Mouse (Mus musculus) c-Kit-positive CD71-positive TER-119-negative erythroid progenitor cells, embryonic 14.5 days (primary cell): ENCODE measurements around the gene Slc1a5.

Source experiments
- DNase-seq: peaks from one replicate; pipeline ENCODE4 v3.0.0-alpha.2; 2013; ENCODE audit warnings: low read depth

Gene Slc1a5

DNA sequence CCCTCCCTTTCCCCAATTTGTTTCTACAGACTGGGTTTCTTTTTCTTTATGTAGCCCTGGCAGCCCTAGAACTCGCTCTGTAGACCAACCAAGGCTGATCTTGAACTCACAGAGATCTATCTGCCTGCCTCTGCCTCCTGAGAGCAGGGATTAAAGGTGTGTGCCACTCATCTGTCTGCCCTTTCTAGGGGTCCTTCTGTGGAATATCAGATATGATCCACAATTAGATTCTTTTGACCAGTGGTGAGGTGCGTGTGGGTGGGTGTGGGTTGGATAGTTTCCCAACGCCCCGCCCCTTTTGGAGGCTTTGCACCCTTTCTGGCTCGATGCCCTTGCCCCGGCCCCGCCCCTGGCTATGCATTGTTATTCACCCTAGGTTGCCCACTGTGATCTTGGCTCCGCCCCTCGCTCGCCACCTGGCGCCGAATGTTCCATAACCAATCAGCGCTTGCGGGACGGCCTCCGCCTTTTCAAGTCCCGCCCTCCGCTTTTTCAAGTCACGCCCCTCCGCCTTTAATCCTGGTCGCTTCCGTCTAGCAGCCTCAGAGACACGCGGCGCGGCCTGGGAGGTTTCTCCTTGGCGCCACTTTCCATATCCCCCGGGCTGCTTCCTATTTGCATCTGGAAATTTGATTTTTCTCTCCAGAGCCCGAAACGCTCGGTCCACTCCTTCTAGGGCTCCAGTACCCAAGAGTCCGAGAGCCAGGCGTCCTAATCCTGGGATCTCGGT lies at the start of gene Slc1a5:
Gene Slc1a5 (plus strand): TSS at position 516 of the 730 bp plus-strand sequence.
- peak; percentile 96 for DNase-seq

DNA sequence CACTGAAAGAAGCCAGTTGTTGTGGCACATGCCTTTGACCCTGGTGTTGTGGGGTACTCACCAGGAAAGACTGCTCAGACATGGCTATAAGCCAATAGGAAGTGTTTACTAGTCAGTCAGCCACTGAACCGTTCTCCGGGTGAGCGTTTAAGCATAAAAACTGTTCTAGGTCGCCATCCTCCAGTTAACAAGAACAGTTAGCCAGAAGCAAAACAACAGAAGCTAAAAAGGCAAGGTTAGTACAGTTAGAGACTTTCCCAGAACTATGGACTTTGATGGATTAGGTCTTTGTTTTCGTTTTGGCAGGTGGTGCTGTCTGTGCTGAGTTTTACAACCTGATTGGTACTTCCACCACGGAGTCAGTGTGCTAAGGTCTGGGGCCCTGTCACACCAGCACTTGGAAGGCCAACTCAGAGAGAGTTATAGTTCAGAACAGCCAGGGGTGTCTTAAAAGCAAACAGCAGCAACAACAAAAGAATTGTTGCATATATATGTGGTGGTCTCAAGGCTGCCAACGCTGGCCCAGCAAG lies 49.2 kb upstream of the Slc1a5 start:
- DNase-seq: no peak

DNA sequence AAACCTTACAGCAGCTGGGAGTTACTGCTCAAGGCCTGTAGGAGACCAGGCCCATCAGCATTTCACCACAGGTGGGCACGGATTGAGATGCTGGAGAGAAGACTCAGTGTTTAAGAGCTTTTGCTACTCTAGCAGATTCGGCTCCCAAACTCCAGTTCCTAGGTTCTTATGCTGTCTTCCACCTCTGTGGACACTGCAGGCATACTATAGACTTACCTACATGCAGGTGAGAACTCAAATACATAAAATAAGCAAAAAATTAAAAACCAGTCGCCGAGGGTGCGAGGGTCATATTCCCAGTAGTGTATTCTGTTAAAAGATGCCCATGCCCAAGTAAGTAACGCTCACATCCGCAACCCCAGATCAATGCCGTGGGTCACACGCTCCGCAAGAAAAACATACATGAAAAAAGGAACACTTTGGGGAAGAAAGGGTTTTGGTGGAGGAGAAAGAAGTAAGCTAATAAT lies 43.5 kb upstream of the Slc1a5 start:
- DNase-seq: no peak

DNA sequence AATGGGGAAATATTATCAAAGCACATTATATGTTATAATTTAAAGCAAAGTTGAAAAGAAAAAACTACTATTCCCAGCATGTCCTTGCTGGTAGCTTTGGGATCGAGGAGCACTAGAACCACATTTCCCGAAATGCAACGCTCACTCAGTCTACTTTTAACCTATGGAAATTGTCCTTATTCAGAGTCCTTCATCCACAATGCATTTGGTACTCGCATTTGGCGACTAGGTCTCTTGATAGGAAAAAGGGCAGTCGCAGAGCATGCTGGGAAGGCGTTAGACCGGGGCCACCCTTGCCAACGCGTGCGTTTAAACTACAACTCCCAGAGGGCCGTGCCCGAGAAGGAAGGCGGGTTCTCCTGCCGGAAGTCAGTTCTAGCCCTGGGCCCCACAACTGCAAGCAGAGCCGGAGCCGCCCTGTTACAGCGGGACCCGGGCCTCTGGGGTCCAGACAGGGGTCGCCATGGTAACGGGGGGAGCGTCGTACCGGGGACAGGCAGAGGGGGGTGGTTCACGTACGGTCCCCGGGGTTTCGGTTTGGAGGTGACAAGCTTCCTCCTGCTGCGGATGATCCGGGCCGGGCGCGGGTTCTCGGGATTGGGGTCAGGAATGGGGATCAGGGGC lies 43.0 kb upstream of the Slc1a5 start, which contains the start of gene Ap2s1:
Gene Ap2s1 (plus strand): TSS at position 338 of the 624 bp plus-strand sequence.
- peak; percentile 99 for DNase-seq

DNA sequence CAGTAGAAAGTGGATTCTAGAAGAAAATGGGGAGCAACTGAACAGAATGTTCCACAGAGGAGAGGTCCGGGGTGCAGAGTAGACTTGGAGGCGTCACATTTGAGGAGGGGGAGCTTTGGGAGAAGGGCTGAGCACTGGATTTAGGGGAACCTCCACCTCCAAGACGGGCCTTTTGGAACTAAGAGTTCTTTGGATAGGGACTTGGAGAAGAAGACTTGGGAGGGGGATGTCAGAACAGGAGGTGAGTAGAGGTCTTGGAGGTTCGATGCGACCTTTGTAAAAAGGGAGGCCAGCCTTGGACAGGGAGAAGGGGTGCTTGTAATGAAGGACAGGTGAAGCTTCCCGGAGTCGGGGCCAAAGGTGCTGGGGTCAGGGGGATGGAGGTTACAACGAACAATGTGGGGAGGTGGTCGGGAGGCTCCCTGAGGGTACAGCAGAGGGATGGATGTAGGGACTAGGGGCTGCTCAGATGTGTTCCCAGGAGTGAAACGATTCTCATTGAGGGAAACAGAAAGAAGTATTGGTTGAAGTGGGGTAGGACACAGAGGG lies 42.0 kb upstream of the Slc1a5 start:
- DNase-seq: no peak

DNA sequence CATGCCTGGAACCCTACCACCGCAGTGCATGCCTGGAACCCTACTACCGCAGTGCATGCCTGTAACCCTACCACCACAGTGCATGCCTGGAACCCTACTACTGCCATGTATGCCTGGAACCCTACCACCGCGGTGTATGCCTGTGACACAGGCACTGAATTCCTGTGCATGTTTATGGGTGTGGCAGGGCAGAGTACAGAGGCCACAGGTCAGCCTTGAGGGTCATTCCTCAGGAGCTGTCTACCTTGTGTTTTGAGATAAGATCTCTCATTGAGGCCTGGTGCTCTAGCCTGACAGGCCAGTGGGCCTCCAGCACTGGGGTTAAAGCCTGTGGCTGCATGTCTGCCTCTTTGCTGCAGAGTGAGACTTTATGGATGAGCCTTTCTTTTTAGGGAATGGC lies 35.8 kb upstream of the Slc1a5 start:
- DNase-seq: no peak

DNA sequence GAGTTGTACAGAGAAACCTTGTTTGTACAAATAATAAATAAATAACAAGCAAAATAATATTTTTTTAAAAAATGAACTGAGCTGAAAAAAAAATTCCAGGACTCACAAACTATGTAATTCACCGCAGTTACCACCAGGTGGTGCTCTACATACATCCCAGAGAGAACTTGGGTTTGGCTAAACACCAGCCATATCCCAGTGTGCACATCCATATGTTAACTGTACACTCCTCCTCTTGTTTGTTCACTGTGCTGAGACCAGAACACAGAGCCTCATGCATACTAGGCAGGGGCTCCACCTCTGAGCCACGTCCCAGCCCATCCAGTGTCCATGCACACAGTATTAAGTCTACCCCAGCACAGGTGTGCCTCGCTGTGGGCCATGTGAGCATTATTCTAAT lies 35.0 kb upstream of the Slc1a5 start:
- peak; percentile 56 for DNase-seq

DNA sequence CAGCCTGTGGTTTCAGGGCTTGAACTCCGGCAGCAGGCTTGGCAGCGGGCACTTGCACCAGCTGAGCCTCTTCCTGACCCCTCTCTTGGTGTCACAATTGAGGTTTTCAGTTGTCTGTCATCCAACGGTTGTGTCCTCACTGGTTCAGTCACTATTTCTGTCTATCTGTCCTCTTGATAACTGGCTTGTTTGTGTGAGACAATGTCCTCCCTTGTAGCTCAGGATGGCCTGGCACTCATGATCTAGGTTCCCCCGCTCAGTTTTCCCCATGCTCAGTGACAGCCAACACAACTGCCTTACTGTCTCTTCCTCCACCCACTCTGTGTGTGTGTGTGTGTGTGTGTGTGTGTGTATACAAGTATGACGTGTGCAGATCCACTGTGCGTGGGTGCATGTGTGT lies 33.5 kb upstream of the Slc1a5 start:
- DNase-seq: no peak

DNA sequence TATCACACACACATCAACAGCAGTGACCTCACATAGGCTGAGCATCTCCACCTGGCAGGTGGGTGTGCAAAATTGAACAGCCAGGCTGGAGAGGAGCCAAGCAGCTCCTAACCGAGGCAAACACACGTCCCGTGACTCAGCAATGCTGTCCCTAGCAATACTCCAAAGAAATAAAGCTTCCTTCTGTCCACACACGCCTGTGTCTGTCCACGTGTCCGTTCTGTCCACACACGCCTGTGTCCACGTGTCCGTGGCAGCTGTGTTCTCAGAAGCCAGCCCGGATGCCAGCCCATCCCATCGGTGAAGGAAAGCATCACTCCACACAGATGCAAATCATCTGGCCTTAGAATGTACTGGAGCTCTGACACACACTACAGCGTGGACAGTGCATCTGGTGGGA lies 29.1 kb upstream of the Slc1a5 start:
- DNase-seq: no peak

DNA sequence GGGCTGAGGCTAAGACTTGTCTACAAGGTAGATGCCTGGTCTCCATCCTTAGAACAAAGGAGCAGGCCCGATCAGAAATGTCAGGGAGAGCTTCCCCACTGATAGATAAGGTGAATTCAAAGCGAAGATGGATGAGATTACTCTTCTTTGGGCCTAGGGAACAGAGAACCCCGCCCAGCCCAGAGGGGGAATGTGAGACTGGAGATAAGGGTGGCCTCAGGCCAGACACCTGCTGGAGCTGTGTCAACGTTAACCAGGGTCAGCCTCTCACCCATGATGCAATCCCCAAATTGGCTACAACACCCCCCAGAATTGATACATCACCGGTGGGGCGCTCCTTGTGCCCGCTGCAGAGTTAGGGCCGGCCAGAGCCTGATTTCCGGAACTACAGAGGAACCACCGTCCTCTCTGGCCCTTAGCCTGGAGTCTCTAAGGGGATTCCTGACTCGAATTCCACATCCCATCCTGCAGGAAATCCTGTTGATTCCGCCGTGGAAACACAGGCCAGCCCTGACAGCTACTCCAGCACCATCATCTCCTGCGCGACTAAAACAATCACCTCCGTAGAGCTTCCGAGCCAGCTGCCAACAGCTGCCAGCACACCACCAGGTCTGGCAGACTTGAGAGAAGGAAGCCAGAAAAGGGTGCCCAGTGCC lies 25.6 kb upstream of the Slc1a5 start:
- no peak for DNase-seq

DNA sequence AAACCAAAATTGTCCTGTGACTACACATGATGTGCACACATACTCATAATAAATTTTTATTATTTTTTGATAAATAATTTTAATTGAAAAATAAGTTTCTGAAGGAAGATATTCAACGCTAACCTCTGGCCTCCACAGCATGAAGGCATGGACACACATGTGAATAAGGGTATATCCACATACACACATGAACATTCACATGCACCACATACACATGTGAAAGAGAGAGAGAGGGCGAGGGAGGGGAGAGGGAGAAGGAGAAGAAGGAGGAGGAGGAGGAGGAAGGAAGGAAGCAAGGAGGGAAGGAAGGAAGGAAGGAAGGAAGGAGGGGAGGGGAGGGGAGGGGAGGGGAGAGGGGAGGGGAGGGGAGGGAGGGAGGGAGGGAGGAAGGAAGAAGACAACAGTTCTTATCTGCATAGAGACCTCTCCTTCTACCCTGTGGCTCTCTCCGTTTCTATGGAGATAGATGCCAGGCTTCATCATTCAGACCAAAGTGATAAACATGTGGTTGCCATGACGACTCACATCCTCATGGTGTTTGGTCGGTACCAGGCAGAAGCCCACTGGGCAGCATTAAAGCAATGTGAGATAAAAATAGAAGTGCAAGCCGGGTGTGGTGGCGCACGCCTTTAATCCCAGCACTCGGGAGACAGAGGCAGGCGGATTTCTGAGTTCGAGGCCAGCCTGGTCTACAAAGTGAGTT lies 22.1 kb upstream of the Slc1a5 start:
- no peak for DNase-seq

DNA sequence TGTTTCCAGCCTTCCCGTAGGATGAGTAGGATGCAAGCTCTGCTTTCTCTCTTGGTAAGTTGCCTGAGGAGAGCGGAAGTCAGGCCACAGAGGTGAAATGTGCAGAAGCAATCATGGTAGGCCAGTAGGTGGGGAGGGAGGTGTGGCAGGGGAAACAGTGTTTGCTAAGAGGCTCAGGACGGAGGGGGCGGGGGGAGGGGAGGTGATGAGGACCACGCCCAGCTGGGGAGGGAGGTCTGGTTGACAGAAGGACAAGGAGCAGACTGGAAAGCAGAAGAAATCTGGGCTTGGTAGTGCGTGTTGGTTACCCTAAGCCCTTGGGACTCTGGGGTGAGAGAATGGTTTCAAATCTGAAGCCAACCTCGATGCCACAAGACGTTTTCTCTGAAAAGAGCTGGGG lies 20.8 kb upstream of the Slc1a5 start:
- no peak for DNase-seq

DNA sequence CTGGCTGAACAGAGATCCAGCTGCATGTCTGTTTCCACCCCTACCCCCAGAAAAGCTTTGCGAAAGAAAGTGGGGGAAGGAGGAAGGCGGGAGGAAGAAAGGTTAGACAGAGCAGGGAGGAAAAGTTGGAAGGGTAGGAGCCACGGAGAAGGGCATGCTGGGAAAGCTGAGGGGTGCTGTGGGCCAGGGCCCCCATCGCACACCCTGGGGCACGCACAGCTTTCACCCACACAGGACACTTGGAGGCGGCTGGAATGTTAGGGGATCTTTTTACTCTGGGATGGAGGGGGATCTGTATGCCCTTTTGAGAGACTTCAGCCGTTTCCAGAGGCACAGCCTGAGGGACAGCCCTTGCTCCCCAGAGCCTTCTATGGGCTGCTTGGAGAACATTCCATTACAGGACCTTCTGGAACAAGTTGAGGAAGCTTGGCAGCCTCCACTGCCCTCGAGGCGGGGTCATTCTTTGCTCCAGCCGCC lies 20.1 kb upstream of the Slc1a5 start:
- DNase-seq: no peak

DNA sequence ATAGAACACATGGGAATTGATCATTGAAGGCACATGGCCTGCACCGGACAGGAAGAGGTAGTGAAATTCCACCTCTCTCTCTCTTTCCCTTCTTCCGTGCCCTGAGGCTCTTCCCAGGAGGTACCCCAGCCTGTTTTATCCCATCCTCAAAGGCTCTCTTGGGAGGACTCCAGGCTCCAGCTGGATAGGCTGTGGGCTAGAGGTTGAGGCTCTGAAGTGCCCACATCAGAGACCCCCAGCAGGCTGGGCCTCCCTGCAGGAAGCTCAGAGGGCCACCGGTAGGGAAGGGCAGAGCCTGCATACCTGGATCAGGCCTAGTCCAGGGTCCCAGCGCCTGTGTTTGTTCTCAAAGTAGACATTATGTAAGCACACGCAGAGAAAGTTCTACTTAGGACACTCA lies 19.5 kb upstream of the Slc1a5 start:
- no peak for DNase-seq

DNA sequence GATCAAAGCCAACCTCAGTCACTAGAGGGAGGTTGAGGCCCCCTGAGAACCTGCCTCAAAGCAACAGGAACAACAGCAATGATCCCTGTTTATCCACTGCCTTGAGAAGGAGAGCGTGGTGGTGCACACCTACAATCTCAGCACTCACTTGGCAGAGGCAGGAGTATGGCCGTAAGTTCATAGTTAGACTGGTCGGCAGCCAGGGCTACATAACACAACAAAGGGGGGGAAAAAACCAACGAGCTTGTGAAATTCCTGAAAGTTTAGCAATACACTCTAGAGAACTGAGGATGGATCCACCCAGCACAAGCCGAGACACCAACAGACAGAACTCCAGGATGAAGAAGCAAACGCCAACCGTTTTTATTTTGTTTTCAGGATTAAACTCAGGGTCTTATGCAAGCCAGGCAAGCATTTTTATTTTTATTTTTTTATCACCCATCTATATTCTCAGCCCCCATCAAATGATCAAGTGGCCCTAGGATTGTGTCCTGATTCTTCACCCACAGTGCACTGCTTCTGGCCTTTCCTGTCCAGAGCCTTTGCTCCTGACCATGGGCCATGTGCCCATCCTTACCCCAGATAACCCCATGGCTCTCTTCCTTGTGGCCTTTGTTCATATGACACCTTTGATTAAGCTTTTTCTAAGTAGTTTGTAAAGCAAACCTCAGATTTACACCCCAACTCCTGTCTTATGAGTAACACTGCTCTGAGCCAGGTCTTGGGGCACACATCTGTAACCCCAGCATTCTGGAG lies 17.5 kb upstream of the Slc1a5 start:
- DNase-seq: no peak

DNA sequence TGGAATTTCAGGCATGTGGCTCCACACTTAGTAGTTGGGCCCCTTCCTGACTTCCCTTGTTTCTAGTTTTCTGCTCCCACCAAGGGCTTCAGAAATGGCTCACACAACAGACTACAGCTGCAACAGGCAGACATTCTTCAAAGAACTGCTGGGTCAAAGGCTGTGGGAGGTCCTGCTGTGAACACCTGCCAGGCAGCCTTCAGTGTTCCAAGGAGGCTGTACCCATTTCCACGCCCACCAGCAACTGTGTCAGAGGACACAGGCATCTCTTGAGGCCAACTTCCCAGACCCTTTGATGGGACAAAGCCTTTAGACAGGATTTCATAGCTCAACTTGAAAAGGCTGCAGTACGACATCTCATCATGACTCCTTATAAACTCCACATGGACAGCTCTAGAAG lies 14.7 kb upstream of the Slc1a5 start:
- DNase-seq: no peak

DNA sequence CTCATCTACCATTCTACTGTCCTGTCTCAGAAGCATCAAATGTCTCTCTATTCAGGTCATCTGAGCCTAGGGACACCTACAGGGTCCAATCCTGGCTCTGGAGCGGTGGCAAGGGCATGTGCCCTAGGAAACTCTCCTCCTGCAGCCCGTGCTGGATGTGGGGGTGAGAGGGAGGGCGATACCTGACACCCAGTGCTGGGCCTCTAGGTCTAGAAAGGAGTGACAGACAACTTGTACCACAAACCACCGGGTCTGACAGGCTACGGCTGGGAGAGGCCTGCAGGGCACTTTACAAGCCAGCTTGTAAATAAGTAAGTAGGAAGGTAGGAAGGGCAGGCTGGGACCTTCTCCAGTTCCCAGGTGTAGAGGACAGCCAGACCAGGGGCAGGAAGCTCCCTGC lies 5.3 kb upstream of the Slc1a5 start:
- DNase-seq: no peak

DNA sequence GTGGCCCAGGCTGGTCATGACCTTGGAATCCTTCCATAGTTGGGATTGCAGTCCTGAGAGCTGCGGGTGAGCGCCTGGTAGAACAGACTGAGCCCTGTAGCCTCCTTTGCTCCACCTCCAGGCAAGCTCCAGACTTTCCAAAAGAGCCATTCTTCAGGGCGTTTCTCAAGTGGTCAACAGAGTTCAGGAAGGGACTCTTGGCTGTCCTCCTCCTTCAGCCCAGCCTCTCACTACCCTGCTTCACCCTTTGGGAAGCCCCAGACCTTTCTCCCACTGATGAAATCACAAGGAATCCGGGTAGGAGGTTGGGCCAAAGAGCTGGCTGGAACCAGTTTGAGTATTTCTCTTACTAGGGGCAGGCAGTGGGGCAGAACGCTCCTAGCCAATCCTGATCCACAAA lies 1.1 kb upstream of the Slc1a5 start:
- DNase-seq: no peak

DNA sequence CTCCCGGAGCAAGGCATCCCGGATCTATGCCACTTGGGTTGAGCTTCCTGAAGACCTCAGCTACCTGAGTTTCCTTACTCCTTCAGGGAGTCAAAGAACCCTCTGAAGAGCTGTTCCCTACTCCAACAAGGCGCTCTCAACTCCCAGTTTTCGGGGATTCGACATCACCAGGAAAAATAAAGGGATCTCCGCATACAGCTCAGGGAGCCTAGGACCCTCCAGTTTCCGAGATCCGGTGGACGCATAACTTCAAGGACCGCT lies 345 bp downstream of the Slc1a5 start:
- no peak for DNase-seq

DNA sequence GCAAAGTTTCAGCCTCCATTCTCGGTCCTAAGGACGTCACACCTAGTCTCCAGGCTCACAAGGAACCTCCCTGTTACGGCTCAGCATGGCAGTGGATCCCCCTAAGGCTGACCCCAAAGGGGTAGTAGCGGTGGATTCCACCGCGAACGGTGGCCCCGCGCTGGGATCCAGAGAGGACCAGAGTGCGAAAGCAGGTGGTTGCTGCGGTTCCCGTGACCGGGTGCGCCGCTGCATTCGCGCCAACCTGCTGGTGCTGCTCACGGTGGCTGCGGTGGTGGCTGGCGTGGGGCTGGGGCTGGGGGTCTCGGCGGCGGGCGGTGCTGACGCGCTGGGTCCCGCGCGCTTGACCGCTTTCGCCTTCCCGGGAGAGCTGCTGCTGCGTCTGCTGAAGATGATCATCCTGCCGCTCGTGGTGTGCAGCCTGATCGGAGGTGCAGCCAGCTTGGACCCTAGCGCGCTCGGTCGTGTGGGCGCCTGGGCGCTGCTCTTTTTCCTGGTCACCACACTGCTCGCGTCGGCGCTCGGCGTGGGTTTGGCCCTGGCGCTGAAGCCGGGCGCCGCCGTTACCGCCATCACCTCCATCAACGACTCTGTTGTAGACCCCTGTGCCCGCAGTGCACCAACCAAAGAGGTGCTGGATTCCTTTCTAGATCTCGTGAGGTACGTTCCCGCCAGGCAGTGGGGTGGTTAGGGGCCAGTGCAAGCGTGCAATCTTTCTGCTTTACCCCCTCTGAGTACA lies 845 bp downstream of the Slc1a5 start:
- DNase-seq: peak; percentile 37
